Mouse (Mus musculus) intestine, embryonic 15.5 days (tissue): ENCODE results near the gene Dach1. TPM values are rescaled to one million over a fixed set of nuclear protein-coding genes. Genes with fewer than 3 reads are reported as not detected.
A peak's percentile ranks its signal among the peaks of the same experiment; 100 is the strongest.

Source experiments
- ATAC-seq: fragments of 200-750 bp; cut with Nextera tagmentation; 2 replicates; pipeline ENCODE4 v1.8.0; 2017; ENCODE audit warnings: moderate TSS enrichment, moderate library complexity
- H3K27ac ChIP-seq: fragments of 300-500 bp; sonication (generic); 2 replicates; pipeline ENCODE4 v1.5.1; 2015; ENCODE audit warnings: mild to moderate bottlenecking, inconsistent platforms
- H3K27me3 ChIP-seq: fragments of 300-500 bp; sonication (generic); replicated peaks from 2 replicates; pipeline ENCODE4 v1.6.1; 2015; ENCODE audit warnings: inconsistent platforms
- H3K36me3 ChIP-seq: fragments of 300-500 bp; sonication (generic); 2 replicates; pipeline ENCODE4 v1.6.1; 2015; ENCODE audit warnings: inconsistent platforms
- H3K4me1 ChIP-seq: fragments of 300-500 bp; sonication (generic); replicated peaks from 2 replicates; pipeline ENCODE4 v1.6.1; 2015; ENCODE audit warnings: inconsistent platforms
- H3K4me2 ChIP-seq: fragments of 300-500 bp; sonication (generic); replicated peaks from 2 replicates; pipeline ENCODE4 v1.6.1; 2015; ENCODE audit warnings: mild to moderate bottlenecking, inconsistent platforms
- H3K4me3 ChIP-seq: fragments of 300-500 bp; sonication (generic); replicated peaks from 2 replicates; pipeline ENCODE4 v1.5.1; 2015; ENCODE audit warnings: inconsistent platforms
- H3K9ac ChIP-seq: fragments of 300-500 bp; sonication (generic); 2 replicates; pipeline ENCODE4 v1.6.1; 2015; ENCODE audit warnings: inconsistent platforms
- H3K9me3 ChIP-seq: fragments of 300-500 bp; sonication (generic); 2 replicates; pipeline ENCODE4 v1.6.1; 2016; ENCODE audit warnings: inconsistent platforms
- WGBS: fragments of 180-500 bp; shearing (Covaris S2); methylation state at CpG from one replicate; pipeline ENCODE4 v1.1.7; 2015; 5-methylcytosine and 5-hydroxymethylcytosine counted together
- polyA plus RNA-seq: library from polyadenylated mRNA; unstranded; fragments of >200 nt; fragmentation: Nextera tagmentation; extraction: Ambion mirVana; gene quantifications from 2 replicates; pipeline ENCODE4 v1.2.1, GENCODE M21; 2015

Dach1 gene
- polyA plus RNA-seq, 1 experiment from 2014 or later = 2.7 TPM

DNA sequence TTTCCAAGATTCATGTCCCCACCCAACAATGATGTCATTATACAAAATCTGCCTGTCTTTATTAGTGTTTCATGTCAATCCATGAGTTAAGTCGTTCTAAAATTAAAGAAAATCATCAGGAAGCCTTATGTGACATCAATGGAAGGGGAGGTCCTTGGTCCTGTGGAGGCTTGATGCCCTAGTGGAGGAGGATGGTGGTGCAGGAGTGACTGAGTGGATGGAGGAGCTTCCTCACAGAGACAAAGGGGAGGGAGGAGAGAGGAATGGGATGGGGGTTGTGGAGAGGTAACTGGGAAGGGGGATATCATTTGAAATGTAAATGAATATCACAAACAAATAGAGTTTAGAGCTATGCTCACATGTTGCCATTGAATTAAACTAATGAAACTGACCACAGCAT lies 287.6 kb downstream of the Dach1 start:
- 47% methylated on average over 1 of the region's 1 CpGs for WGBS
- ATAC-seq = no peak

DNA sequence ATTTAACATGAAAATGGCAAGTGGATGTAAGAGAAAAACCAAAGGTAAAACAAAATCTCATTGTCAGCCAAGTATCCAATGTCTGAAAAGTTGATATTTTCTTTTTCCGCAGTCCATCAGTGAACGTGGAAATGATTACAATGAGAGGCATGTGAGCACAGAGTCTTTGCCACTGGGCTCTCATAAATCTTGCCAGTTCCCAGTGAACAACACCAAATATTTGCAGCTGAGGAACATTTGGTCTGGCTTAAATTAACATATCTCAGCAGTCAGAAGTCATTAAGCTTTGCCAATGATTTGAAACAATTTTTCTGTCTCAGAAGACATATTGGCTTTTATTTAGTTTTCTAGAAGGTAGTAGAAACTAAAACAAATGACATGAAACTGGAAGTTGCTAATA lies 298.6 kb downstream of the Dach1 start:
- Histone ChIP-seq H3K9me3 (no peaks in the 10 kb centered on the region), H3K4me3 (no peak overlapping the region), H3K27ac (no peak overlapping the region), H3K27me3 (no peaks in the 10 kb centered on the region), H3K9ac (no peak overlapping the region), H3K4me2 (no peak overlapping the region), H3K4me1 (no peaks in the 10 kb centered on the region), H3K36me3 (no peaks in the 10 kb centered on the region)
- WGBS = 58% methylated on average over 2 of the region's 2 CpGs
- no peak for ATAC-seq

More for the DNA sequence above, 287.6 kb downstream of the Dach1 start:
- Histone ChIP-seq H3K4me1 (no peaks in the 10 kb centered on the region), H3K36me3 (no peaks in the 10 kb centered on the region), H3K4me2 (no peak overlapping the region), H3K4me3 (no peak overlapping the region), H3K27me3 (no peaks in the 10 kb centered on the region), H3K9ac (no peak overlapping the region), H3K9me3 (no peaks in the 10 kb centered on the region), H3K27ac (no peak overlapping the region)

DNA sequence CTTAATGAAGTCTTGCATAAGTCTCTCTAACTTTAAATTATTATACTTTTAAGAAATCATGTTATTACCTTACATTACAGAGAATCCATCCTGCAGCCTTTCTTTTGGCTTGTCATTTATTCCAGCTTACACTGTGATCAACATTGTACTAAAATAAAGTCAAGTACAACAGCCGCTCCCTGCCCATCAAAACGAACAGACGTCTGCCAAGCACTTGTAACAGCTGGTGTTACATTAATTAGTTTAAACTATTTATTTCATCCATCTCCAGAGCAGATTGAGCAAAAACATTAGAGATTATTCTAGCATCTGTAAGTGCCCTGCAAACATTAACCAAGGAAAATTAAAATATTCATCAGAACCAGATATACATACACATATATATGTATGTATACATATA lies 311.2 kb downstream of the Dach1 start:
- Histone ChIP-seq H3K4me3 (no peak overlapping the region), H3K4me1 (no peaks in the 10 kb centered on the region), H3K9ac (no peak overlapping the region), H3K36me3 (no peaks in the 10 kb centered on the region), H3K27ac (no peak overlapping the region), H3K27me3 (no peaks in the 10 kb centered on the region), H3K4me2 (no peak overlapping the region), H3K9me3 (no peaks in the 10 kb centered on the region)
- no peak for ATAC-seq
- 74% methylated on average over 3 of the region's 3 CpGs for WGBS

DNA sequence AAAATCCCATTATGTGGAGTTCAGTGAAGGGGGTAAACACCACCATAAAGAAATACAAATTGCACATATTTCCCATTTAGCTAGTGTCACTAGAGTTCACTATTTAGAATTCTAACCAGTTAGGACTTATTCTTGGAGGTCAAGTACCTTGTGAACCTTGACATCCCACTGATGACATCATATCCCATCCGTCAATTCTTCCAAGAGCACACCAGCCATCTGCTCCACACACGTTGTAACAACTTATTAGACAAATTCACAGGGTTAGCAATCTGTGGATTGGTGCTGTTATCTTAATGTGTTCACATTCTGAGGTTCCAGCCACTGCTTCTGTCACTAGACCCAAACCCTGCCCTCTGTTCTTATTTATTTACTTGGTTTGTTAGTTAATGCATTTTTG lies 312.3 kb downstream of the Dach1 start:
- Histone ChIP-seq H3K9me3 (no peaks in the 10 kb centered on the region), H3K27ac (no peak overlapping the region), H3K36me3 (no peaks in the 10 kb centered on the region), H3K4me3 (no peak overlapping the region), H3K9ac (no peak overlapping the region), H3K27me3 (no peaks in the 10 kb centered on the region), H3K4me2 (no peak overlapping the region), H3K4me1 (no peaks in the 10 kb centered on the region)
- no peak for ATAC-seq
- 53% methylated on average over 2 of the region's 2 CpGs for WGBS

DNA sequence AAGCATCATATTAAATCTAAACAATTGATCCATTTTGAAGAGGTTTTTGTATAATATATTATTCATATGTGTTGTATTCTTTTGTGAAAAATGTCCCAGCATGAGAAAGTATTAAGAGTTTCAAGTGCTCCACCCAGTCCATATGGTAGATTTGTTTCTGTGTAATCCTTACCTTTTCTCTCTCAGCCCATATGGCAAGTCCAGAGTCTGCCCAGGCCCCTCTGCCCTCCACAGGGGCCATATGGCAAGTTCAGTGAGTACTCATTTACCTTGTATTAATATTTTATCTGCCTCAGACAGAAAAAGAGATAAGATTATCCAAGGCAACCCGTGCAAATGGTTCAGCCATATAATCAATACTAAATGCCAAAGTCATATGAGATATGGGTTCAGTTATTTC lies 314.2 kb downstream of the Dach1 start:
- Histone ChIP-seq H3K4me3 (no peak overlapping the region), H3K9me3 (no peaks in the 10 kb centered on the region), H3K27ac (no peak overlapping the region), H3K4me1 (no peaks in the 10 kb centered on the region), H3K36me3 (no peaks in the 10 kb centered on the region), H3K9ac (no peak overlapping the region), H3K4me2 (no peak overlapping the region), H3K27me3 (no peaks in the 10 kb centered on the region)
- WGBS = 63% methylated on average over 1 of the region's 1 CpGs
- no peak for ATAC-seq

DNA sequence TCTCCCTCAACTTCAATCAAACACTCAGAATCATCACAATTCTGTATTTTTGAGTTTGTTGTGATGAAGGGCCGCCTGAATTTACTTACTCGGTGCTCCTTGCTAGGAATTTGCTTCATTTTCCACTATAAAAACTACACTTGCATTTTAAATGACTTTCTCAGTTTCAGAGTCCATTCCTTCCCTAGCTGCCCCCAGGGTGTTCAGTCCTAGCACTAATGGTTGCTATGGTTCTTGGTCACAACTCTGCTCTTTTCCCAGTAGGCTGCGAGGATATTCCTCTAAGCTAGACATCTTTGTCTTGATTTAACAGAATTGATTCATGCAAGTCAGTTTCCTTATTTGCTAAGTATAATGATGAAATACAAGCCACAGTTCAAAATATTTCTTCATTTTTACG lies 319.1 kb downstream of the Dach1 start:
- H3K9me3 ChIP-seq = no peaks in the 10 kb centered on the region
- no peak for ATAC-seq
- no peaks in the 10 kb centered on the region for H3K27me3 ChIP-seq
- no peak overlapping the region for H3K9ac ChIP-seq
- H3K4me3 ChIP-seq = no peak overlapping the region
- no peaks in the 10 kb centered on the region for H3K36me3 ChIP-seq
- no peaks in the 10 kb centered on the region for H3K4me1 ChIP-seq
- no peak overlapping the region for H3K4me2 ChIP-seq
- WGBS = 80% methylated on average over 4 of the region's 4 CpGs
- no peak overlapping the region for H3K27ac ChIP-seq

DNA sequence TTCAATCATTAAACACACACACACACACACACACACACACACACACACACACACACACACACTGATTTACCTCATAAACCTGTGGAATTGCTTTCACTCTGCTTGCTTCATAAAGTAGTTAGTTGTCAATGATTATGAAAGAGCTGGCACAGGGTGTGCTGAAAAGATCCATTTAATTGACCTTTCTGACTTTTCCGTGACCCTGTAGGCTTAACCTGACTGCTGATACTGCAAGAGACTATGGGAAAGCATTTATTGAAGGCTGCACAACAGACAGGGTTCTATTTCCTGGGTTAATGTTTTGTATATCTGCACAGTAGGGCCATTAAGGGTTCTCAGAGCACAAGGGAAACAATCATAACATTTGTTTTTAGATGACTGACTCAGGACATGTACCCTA lies 321.9 kb downstream of the Dach1 start:
- no peaks in the 10 kb centered on the region for H3K9me3 ChIP-seq
- H3K4me3 ChIP-seq = no peak overlapping the region
- H3K9ac ChIP-seq = no peak overlapping the region
- no peak overlapping the region for H3K4me2 ChIP-seq
- no peaks in the 10 kb centered on the region for H3K27me3 ChIP-seq
- ATAC-seq = 0 out of 2 replicates have a peak, but pooled peaks have one; percentile 34
- H3K36me3 ChIP-seq = no peaks in the 10 kb centered on the region
- H3K4me1 ChIP-seq = no peaks in the 10 kb centered on the region
- WGBS = 65% methylated on average over 1 of the region's 1 CpGs
- no peak overlapping the region for H3K27ac ChIP-seq

DNA sequence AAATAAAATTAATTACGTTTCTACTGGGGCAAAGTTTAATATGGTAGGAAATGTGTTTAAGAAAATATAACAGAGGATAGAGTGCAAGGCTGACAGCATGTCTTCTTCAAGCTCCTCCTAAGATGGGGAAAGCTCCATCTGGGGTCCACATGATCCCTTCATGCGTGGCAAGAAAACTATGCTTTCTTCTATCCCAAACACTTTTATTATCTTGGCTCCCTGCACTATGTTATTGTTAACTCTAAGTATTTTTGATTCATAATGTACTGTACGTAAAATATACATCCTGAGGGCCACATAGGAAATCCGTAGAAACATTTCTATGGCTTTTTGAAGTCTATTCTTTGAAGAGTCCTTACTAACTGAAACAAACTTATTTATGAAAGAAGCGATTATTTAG lies 330.3 kb downstream of the Dach1 start:
- Histone ChIP-seq H3K4me2 (no peak overlapping the region), H3K27me3 (no peaks in the 10 kb centered on the region), H3K9me3 (no peaks in the 10 kb centered on the region), H3K9ac (no peak overlapping the region), H3K4me1 (no peaks in the 10 kb centered on the region), H3K27ac (no peak overlapping the region), H3K36me3 (no peaks in the 10 kb centered on the region), H3K4me3 (no peak overlapping the region)
- ATAC-seq = no peak
- WGBS = 59% methylated on average over 5 of the region's 5 CpGs

DNA sequence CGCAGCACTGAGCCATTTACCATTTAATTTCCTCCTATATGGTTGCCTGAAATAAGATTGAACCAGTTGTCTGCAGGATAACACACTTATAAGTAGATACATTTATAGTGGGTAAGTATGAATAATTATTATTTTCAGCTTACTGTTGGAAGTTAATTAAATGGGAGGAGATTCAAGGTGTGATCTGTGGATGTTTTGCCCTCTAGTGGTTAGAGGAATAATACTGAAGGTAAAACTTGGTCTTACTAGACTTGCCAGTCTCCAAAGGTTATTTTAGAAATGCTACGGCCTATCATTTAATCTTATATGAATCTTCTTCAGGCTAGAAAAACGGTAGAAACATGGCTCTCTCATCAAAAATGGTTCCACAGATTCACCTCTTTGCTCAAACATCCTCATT lies 339.7 kb downstream of the Dach1 start:
- Histone ChIP-seq H3K9ac (no peak overlapping the region), H3K4me2 (no peak overlapping the region), H3K27ac (no peak overlapping the region), H3K4me1 (no peaks in the 10 kb centered on the region), H3K36me3 (no peaks in the 10 kb centered on the region), H3K27me3 (no peaks in the 10 kb centered on the region), H3K9me3 (no peaks in the 10 kb centered on the region), H3K4me3 (no peak overlapping the region)
- WGBS = 81% methylated on average over 3 of the region's 3 CpGs
- no peak for ATAC-seq

DNA sequence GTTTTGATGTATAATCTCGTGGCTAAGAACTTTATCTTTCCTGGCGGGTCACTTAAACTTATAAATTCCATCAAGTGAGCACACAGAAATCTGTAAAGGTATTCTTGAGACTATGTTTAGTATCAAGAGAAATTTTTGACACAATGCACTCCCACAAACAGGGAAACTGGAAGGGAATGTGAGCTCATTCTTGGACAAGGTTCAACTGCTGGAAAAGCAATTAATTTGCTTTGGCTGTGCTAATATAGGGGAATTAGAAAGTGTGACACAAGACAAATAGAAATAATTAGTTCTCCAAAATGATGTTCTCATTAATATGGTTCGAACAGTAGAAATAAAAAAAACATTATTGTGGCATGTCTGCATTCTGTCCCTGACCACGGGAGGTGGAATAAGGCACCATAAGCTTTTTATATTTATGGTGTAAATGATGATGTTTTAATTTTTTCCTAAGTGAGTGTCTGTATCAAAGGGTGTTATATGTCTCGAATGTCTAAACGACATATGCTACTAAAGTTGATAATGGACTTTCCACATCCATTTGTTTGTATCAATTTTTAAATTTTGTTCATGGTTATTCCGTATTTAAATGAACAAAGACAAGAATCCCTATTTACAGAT lies 354.9 kb downstream of the Dach1 start:
- Histone ChIP-seq H3K9ac (no peak overlapping the region), H3K4me1 (no peaks in the 10 kb centered on the region), H3K4me3 (no peak overlapping the region), H3K27me3 (no peaks in the 10 kb centered on the region), H3K36me3 (no peaks in the 10 kb centered on the region), H3K4me2 (no peak overlapping the region), H3K27ac (no peak overlapping the region), H3K9me3 (no peaks in the 10 kb centered on the region)
- WGBS = 68% methylated on average over 7 of the region's 7 CpGs
- ATAC-seq = no peak

DNA sequence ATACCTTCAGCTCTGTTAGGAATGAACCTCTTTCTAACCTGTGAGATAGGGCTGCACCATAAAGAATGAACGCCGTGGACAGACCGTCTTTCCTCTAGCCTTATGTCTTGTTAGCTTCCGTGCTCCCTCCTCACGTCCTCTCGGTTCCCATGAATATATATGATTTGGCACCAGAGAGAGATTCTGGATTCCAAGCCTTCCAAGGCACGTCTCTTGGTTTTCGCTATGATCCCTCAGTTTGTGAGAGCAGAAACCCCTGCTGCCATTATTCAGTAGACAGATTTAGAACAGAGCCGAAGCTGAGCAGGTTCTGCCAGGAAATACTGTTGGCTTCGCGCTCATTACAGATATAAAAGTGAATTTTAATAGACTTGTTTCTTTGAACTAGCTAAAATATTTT lies 356.0 kb downstream of the Dach1 start:
- Histone ChIP-seq H3K9me3 (no peaks in the 10 kb centered on the region), H3K4me1 (no peaks in the 10 kb centered on the region), H3K27me3 (no peaks in the 10 kb centered on the region), H3K9ac (no peak overlapping the region), H3K4me3 (no peak overlapping the region), H3K4me2 (no peak overlapping the region), H3K36me3 (no peaks in the 10 kb centered on the region), H3K27ac (no peak overlapping the region)
- WGBS = 74% methylated on average over 11 of the region's 11 CpGs
- no peak for ATAC-seq

DNA sequence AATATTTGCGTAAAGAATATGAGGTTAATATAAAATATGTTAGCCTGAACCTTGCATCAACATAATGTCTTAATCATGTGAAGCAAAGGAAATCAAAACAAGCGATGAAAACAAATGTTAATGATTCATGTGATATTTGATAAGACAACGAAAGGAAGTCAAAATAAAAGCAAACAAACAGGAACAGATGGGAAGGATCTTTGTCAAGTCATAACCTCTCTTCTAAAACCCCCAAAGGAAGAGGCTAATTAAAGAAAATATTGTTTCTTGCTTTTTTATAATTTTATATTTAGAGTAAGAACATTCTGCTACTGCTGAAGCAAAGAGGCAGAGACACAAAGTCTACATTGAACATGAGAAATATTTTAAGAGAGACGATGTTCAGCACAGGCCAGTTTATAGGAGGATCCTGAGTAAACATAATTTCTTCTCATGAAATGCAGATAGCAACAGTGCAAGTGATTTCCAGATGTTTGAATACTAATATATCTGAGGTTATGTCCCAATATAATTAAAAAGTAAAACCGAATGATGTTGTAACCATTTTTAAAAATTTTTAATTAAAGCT lies 374.1 kb downstream of the Dach1 start:
- H3K27ac ChIP-seq = no peak overlapping the region
- H3K27me3 ChIP-seq = no peaks in the 10 kb centered on the region
- H3K4me2 ChIP-seq = no peak overlapping the region
- no peaks in the 10 kb centered on the region for H3K9me3 ChIP-seq
- no peak overlapping the region for H3K9ac ChIP-seq
- no peak for ATAC-seq
- 74% methylated on average over 5 of the region's 5 CpGs for WGBS
- H3K36me3 ChIP-seq = no peaks in the 10 kb centered on the region
- H3K4me1 ChIP-seq = no peaks in the 10 kb centered on the region
- H3K4me3 ChIP-seq = no peak overlapping the region

DNA sequence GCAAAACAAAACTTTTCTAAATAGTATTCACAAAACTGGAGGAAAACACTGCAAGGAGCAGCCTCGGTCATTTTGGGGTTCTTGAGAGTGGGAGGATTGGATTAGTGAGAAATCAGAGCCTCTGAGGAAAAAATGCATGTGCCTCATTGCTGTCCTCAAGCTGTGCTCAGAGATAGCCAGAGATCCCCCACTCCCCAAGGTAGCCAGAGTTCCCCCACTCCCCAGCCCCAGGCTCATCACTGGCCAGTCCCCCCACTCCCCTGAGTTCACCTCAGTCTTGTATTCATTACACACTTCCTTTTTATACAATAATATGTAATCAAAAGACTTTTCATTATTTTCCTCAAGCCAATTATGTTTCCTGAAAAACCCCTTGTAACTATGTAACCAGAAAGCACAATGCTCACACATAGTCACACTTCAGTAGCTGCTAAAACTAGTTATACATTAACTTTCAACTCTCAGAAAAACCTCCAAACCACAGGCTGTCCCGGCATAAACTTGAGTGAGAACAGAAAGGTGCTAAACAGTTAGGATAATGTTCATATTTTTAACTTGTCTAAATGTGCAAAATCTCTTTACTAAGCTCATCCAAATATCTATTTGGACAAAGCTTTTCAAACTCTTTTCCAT lies 395.3 kb downstream of the Dach1 start:
- Histone ChIP-seq H3K9me3 (no peaks in the 10 kb centered on the region), H3K4me2 (no peak overlapping the region), H3K4me3 (no peak overlapping the region), H3K27ac (no peak overlapping the region), H3K4me1 (no peaks in the 10 kb centered on the region), H3K9ac (no peak overlapping the region), H3K36me3 (no peaks in the 10 kb centered on the region), H3K27me3 (no peaks in the 10 kb centered on the region)
- no peak for ATAC-seq
- 74% methylated on average over 2 of the region's 2 CpGs for WGBS
